Mouse (Mus musculus) midbrain, embryonic 14.5 days (tissue): ENCODE data around the gene 1700016H13Rik. TPM values are rescaled to one million over a fixed set of nuclear protein-coding genes. Genes with fewer than 3 reads are reported as not detected.

Experiments
- ATAC-seq: fragments of 200-750 bp; cut with Nextera tagmentation; 2 replicates; pipeline ENCODE4 v1.8.0; 2017; ENCODE audit warnings: moderate number of reproducible peaks, moderate library complexity; ENCODE audit not compliant: low FRiP score, low TSS enrichment
- DNase-seq: peaks from one replicate; pipeline ENCODE4 v3.0.0-alpha.2; 2015
- H3K27ac ChIP-seq: fragments of 300-500 bp; sonication (generic); replicated peaks from 2 replicates; pipeline ENCODE4 v1.5.1; 2014; ENCODE audit warnings: mild to moderate bottlenecking, low read depth, low read length, moderate library complexity
- H3K27me3 ChIP-seq: fragments of 300-500 bp; sonication (generic); 2 replicates; pipeline ENCODE4 v1.6.1; 2014; ENCODE audit warnings: low read length, control low read depth, mixed read lengths; ENCODE audit not compliant: control insufficient read depth, insufficient read depth
- H3K36me3 ChIP-seq: fragments of 300-500 bp; sonication (generic); 2 replicates; pipeline ENCODE4 v1.6.1; 2014; ENCODE audit warnings: low read length, control low read depth; ENCODE audit not compliant: control insufficient read depth, insufficient read depth
- H3K4me1 ChIP-seq: fragments of 300-500 bp; sonication (generic); 2 replicates; pipeline ENCODE4 v1.6.1; 2014; ENCODE audit warnings: mild to moderate bottlenecking, antibody characterized with exemption, low read length, control low read depth; ENCODE audit not compliant: control insufficient read depth, insufficient read depth
- H3K4me2 ChIP-seq: fragments of 300-500 bp; sonication (generic); 2 replicates; pipeline ENCODE4 v1.6.1; 2014; ENCODE audit warnings: mild to moderate bottlenecking, low read length, moderate library complexity
- H3K4me3 ChIP-seq: fragments of 300-500 bp; sonication (generic); replicated peaks from 2 replicates; pipeline ENCODE4 v1.5.1; 2014; ENCODE audit warnings: low read depth, low read length
- H3K9ac ChIP-seq: fragments of 300-500 bp; sonication (generic); replicated peaks from 2 replicates; pipeline ENCODE4 v1.6.1; 2014; ENCODE audit warnings: mild to moderate bottlenecking, low read length, moderate library complexity
- H3K9me3 ChIP-seq: fragments of 300-500 bp; sonication (generic); 2 replicates; pipeline ENCODE4 v1.6.1; 2016; ENCODE audit warnings: low read length, control low read depth, mixed read lengths; ENCODE audit not compliant: control insufficient read depth
- WGBS: fragments of 180-500 bp; shearing (Covaris S2); extraction: QIAGEN DNeasy Blood & Tissue Kit; methylation state at CpG from one replicate; pipeline ENCODE4 v1.1.7; 2014; 5-methylcytosine and 5-hydroxymethylcytosine counted together
- polyA plus RNA-seq: library from polyadenylated mRNA; unstranded; fragments of >200 nt; fragmentation: Nextera tagmentation; extraction: Ambion mirVana; gene quantifications from 2 replicates; pipeline ENCODE4 v1.2.1, GENCODE M21; 2014

1700016H13Rik gene
- polyA plus RNA-seq, 1 experiment from 2014 or later: 0.29 TPM

DNA sequence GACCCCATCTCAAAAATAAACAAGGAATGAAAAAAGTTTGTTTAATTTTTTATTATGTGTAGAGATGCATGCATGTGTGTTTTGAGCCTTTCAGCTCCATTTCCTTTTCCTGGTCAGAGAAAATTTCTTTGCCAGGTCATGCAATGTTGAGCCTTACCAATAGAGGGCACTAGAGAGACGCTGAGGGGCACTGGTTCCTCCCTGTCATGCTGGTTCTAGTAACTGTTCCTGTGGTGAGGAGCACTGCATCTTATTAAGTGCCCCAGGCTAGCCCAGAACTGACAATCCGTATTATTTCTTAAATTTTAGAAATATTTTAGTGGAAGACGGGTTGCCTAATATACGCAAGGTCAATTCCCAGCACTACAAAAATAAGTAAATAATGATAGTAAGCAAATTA lies 24.6 kb upstream of the 1700016H13Rik start:
- Histone ChIP-seq H3K36me3 (no peaks in the 10 kb centered on the region), H3K27me3 (no peaks in the 10 kb centered on the region), H3K27ac (no peak overlapping the region), H3K9me3 (no peaks in the 10 kb centered on the region), H3K4me2 (no peak overlapping the region), H3K4me3 (no peak overlapping the region), H3K9ac (no peak overlapping the region), H3K4me1 (no peaks in the 10 kb centered on the region)
- no peak for ATAC-seq
- WGBS: 35% methylated on average over 4 of the region's 4 CpGs
- peak; percentile 77 for DNase-seq

DNA sequence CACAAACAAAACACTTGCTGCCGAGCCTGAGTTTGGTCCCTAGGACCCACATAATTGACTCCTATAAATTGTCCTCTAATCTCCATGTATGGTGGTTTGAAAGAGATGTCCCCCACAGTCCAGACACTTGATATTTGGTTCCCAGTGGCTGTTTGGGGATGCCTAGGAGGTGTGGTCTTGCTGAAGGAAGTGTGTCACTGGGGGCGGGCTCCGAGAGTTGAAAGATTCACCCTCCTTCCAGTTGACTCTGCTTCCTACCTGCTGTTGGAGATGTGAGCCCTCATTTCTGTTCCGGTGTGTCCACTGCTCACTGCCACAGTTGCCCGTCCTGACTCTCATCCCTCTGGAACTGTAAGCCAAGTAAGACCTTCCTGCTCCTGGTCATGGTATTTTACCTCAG lies 23.2 kb upstream of the 1700016H13Rik start:
- Histone ChIP-seq H3K4me1 (no peaks in the 10 kb centered on the region), H3K36me3 (no peaks in the 10 kb centered on the region), H3K27me3 (no peaks in the 10 kb centered on the region), H3K27ac (no peak overlapping the region), H3K9me3 (no peaks in the 10 kb centered on the region), H3K9ac (no peak overlapping the region), H3K4me3 (no peak overlapping the region), H3K4me2 (no peak overlapping the region)
- WGBS: 90% methylated on average over 5 of the region's 5 CpGs
- no peak for DNase-seq
- no peak for ATAC-seq

DNA sequence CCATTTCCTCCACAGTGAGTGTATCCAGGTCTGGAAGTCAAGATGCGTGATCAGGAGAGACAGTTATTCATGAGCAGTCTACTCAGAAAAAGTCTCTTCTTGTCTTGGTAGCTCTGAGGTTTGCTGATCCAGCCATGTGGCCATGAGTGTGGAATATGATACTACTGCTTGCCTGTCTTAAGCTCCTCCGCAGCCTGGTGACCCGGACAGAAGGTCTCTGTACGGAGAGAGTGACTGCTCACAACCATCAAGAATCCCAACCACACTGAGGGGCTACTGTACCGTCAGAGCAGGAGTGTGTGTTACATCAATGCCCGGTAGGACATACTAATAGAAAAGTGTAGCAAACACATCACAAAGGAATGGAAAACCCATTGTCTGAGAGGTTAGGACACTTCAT lies 22.1 kb upstream of the 1700016H13Rik start:
- ATAC-seq (no peak), DNase-seq (no peak)
- Histone ChIP-seq H3K27ac (no peak overlapping the region), H3K36me3 (no peaks in the 10 kb centered on the region), H3K9me3 (no peaks in the 10 kb centered on the region), H3K4me1 (no peaks in the 10 kb centered on the region), H3K4me2 (no peak overlapping the region), H3K9ac (no peak overlapping the region), H3K4me3 (no peak overlapping the region), H3K27me3 (no peaks in the 10 kb centered on the region)
- WGBS: 83% methylated on average over 6 of the region's 6 CpGs

DNA sequence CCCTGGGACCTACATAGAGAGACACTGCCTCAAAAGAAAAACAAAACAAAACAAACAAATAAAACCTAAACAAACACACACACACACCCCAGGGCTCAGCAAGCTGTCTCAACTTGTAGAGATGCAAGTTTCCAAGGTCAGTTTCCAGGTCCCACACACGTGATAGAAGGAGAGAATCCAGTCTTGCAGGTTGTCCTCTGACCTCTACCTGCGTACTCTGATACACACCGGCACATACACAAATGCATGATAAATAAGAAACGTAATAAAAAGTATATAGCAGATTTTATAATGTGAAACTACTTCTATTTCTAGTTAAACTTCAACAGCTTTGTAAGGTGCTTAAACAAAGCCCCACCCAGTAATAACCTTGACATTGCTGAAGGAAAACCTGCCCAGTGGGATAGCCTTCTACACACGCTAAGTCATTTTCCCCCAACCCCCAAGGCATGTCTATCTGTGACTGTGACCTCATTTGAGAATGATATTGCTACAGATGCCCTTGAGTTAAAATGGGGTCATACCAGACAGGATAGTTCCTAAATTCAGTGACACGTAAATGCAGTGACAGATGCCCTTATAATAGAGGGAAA lies 20.6 kb upstream of the 1700016H13Rik start:
- H3K9me3 ChIP-seq: no peaks in the 10 kb centered on the region
- H3K4me1 ChIP-seq: no peaks in the 10 kb centered on the region
- H3K27ac ChIP-seq: no peak overlapping the region
- no peak overlapping the region for H3K4me3 ChIP-seq
- H3K9ac ChIP-seq: no peak overlapping the region
- no peaks in the 10 kb centered on the region for H3K27me3 ChIP-seq
- DNase-seq: no peak
- no peak overlapping the region for H3K4me2 ChIP-seq
- no peaks in the 10 kb centered on the region for H3K36me3 ChIP-seq
- 87% methylated on average over 6 of the region's 6 CpGs for WGBS
- no peak for ATAC-seq

DNA sequence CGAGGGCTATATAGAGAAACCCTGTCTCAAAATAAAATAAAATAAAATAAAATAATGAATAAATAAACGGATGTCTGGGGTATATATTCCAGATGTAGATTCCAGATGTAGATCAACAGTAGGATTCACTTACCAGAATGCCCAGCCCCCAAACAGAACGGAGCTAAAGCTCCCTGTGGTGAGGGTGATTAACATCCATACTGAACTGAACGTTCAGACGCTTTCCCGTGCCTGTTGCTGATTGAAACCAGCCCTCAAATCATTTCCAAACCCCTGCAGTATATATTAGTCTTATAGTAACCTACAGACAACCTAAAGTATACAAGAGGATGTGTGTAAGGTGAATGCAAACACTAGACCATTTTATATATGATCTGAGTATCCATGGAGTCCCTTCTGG lies 18.7 kb upstream of the 1700016H13Rik start:
- Histone ChIP-seq H3K9me3 (no peaks in the 10 kb centered on the region), H3K9ac (no peak overlapping the region), H3K27me3 (no peaks in the 10 kb centered on the region), H3K36me3 (no peaks in the 10 kb centered on the region), H3K4me3 (no peak overlapping the region), H3K4me1 (no peaks in the 10 kb centered on the region), H3K4me2 (no peak overlapping the region), H3K27ac (no peak overlapping the region)
- ATAC-seq (no peak), DNase-seq (no peak)
- 66% methylated on average over 6 of the region's 6 CpGs for WGBS

DNA sequence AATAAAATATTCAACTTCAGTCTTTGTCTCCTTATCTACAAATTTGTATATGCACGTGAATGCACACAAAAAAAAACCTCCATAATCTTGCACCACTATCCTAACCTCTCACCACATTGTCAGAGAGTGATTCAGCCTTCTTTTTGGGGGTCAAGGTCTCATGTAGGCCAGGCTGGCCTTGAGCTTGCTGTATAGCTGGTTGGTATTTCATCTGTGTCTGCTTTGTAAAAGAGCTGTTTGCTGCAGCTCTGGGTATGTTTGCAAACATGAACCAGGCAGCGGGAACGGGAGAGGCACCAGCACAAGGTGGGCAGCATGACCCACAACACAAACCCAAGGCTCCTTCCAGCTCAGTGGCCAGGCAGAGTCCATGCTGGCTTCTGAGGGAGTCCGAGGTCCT lies 17.8 kb upstream of the 1700016H13Rik start:
- Histone ChIP-seq H3K27me3 (no peaks in the 10 kb centered on the region), H3K4me1 (no peaks in the 10 kb centered on the region), H3K36me3 (no peaks in the 10 kb centered on the region), H3K4me2 (no peak overlapping the region), H3K4me3 (no peak overlapping the region), H3K27ac (no peak overlapping the region), H3K9me3 (no peaks in the 10 kb centered on the region), H3K9ac (no peak overlapping the region)
- ATAC-seq: no peak
- WGBS: 82% methylated on average over 4 of the region's 4 CpGs
- no peak for DNase-seq

DNA sequence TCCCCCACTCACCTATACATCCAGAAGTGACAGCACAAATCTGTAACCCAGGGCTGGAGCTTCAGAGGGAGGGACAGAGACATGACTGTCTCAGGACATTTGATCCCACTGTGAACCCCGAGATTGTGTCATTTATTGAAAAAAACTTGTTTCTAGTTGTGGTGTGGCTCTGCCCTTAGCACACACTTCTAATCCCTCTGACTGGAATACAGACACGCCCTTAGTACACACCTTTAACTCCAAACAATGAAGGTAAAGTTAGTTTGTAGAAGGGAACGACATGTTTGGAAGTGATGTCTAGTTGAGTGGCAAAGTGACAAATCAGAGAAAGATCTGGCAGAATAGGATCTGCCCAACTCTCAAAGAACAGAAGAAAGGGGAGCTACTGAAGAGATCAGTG lies 16.0 kb upstream of the 1700016H13Rik start:
- Histone ChIP-seq H3K4me3 (no peak overlapping the region), H3K9me3 (no peaks in the 10 kb centered on the region), H3K4me2 (no peak overlapping the region), H3K4me1 (no peaks in the 10 kb centered on the region), H3K9ac (no peak overlapping the region), H3K27ac (no peak overlapping the region), H3K27me3 (no peaks in the 10 kb centered on the region), H3K36me3 (no peaks in the 10 kb centered on the region)
- no peak for ATAC-seq
- no peak for DNase-seq
- 73% methylated on average over 3 of the region's 3 CpGs for WGBS

DNA sequence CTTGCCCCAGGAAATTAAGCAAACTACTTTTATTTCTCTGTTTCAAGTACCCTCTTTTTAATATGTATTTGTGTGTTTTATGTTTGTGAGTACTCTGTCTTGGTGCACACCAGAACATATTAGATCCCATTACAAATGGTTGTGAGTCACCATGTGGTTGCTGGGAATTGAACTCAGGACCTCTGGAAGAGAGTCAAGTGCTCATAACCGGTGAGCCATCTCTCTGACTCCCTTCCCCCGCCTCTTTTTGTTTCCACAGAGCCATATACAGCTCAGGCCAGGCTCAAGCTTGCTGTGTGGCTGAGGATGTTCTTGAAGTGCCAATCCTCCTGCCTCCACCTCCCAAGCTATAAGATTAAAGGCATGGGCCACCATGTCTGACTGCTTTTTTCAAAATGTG lies 10.1 kb upstream of the 1700016H13Rik start:
- H3K9ac ChIP-seq: no peak overlapping the region
- no peak for DNase-seq
- 85% methylated on average over 2 of the region's 2 CpGs for WGBS

DNA sequence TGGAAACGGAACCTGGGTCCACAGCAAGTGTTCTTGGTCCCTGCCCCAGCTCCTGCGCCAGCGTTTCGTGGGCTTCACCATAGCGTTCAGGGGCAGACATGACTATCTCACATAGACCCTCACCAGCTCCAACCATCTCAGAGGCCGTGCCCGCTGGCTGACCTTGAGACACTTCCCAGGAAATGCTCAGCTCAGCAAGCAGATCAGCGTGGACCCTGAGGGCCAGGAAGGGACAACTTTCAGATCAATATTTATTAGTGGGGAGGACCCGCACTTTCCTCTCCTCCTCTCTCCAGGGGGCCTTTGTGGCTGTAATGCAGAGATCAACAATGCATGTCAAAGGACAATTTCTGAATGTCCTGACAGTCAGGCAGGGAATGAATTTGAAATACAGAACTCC lies 9.1 kb upstream of the 1700016H13Rik start:
- no peak overlapping the region for H3K9ac ChIP-seq
- 71% methylated on average over 9 of the region's 9 CpGs for WGBS
- no peak overlapping the region for H3K4me2 ChIP-seq
- no peak for ATAC-seq
- no peaks in the 10 kb centered on the region for H3K36me3 ChIP-seq
- no peaks in the 10 kb centered on the region for H3K4me1 ChIP-seq
- no peak for DNase-seq
- H3K27ac ChIP-seq: no peak overlapping the region
- H3K9me3 ChIP-seq: no peaks in the 10 kb centered on the region
- no peak overlapping the region for H3K4me3 ChIP-seq
- no peaks in the 10 kb centered on the region for H3K27me3 ChIP-seq

More for the DNA sequence above, 10.1 kb upstream of the 1700016H13Rik start:
- Histone ChIP-seq H3K27me3 (no peaks in the 10 kb centered on the region), H3K36me3 (no peaks in the 10 kb centered on the region), H3K27ac (no peak overlapping the region), H3K4me2 (no peak overlapping the region), H3K4me1 (no peaks in the 10 kb centered on the region), H3K9me3 (no peaks in the 10 kb centered on the region), H3K4me3 (no peak overlapping the region)
- no peak for ATAC-seq
